Mouse (Mus musculus) limb, embryonic 13.5 days (tissue): ENCODE data around the gene Nup210. TPM values are rescaled to one million over a fixed set of nuclear protein-coding genes. Genes with fewer than 3 reads are reported as not detected.
A peak's percentile ranks its signal among the peaks of the same experiment; 100 is the strongest.

ENCODE experiments used
- ATAC-seq: fragments of 200-750 bp; cut with Nextera tagmentation; 2 replicates; pipeline ENCODE4 v1.8.0; 2017; ENCODE audit warnings: low read depth, moderate number of reproducible peaks, moderate TSS enrichment; ENCODE audit not compliant: low FRiP score
- H3K27ac ChIP-seq: fragments of 300-500 bp; sonication (generic); 2 replicates; pipeline ENCODE4 v1.5.1; 2015; ENCODE audit warnings: inconsistent platforms, mild to moderate bottlenecking, moderate library complexity
- H3K27me3 ChIP-seq: fragments of 300-500 bp; sonication (generic); 2 replicates; pipeline ENCODE4 v1.6.1; 2015; ENCODE audit warnings: mild to moderate bottlenecking, inconsistent platforms
- H3K36me3 ChIP-seq: fragments of 300-500 bp; sonication (generic); 2 replicates; pipeline ENCODE4 v1.6.1; 2015; ENCODE audit warnings: inconsistent platforms, mild to moderate bottlenecking, moderate library complexity
- H3K4me1 ChIP-seq: fragments of 300-500 bp; sonication (generic); 2 replicates; pipeline ENCODE4 v1.6.1; 2015; ENCODE audit warnings: inconsistent platforms
- H3K4me2 ChIP-seq: fragments of 300-500 bp; sonication (generic); replicated peaks from 2 replicates; pipeline ENCODE4 v1.6.1; 2015; ENCODE audit warnings: inconsistent platforms, mild to moderate bottlenecking, moderate library complexity
- H3K4me3 ChIP-seq: fragments of 300-500 bp; sonication (generic); 2 replicates; pipeline ENCODE4 v1.5.1; 2015; ENCODE audit warnings: moderate library complexity, mild to moderate bottlenecking, inconsistent platforms
- H3K9ac ChIP-seq: fragments of 300-500 bp; sonication (generic); 2 replicates; pipeline ENCODE4 v1.6.1; 2015; ENCODE audit warnings: mild to moderate bottlenecking, inconsistent platforms
- H3K9me3 ChIP-seq: fragments of 300-500 bp; sonication (generic); 2 replicates; pipeline ENCODE4 v1.6.1; 2016; ENCODE audit warnings: inconsistent platforms
- WGBS: fragments of 180-500 bp; shearing (Covaris S2); methylation state at CpG from one replicate; pipeline ENCODE4 v1.1.7; 2015; 5-methylcytosine and 5-hydroxymethylcytosine counted together
- polyA plus RNA-seq: library from polyadenylated mRNA; unstranded; fragments of >200 nt; fragmentation: Nextera tagmentation; extraction: Ambion mirVana; gene quantifications from 2 replicates; pipeline ENCODE4 v1.2.1, GENCODE M21; 2015

Nup210 gene
- polyA plus RNA-seq, 1 experiment from 2014 or later: 7.8 TPM

GRCm38 (mm10) chr6:91156062-91156461, 39.4 kb upstream of the Nup210 start:
- 28% methylated on average over 4 of the region's 4 CpGs for WGBS
- Histone ChIP-seq H3K27me3 (no peaks in the 10 kb centered on the region), H3K4me2 (peak overlapping the region; percentile 77), H3K27ac (peak overlapping the region; percentile 90; the same call in 1 of the 2 replicates), H3K4me1 (peaks cover 64% of the 10 kb centered on the region), H3K4me3 (peak overlapping the region; percentile 67), H3K9ac (no peak overlapping the region; the same call in 1 of the 2 replicates), H3K36me3 (no peaks in the 10 kb centered on the region; the same call in 1 of the 2 replicates), H3K9me3 (no peaks in the 10 kb centered on the region)
- no peak for ATAC-seq

GRCm38 (mm10) chr6:91155286-91155685, 38.7 kb upstream of the Nup210 start:
- H3K4me3 ChIP-seq: no peak overlapping the region
- H3K4me1 ChIP-seq: peaks cover 56% of the 10 kb centered on the region
- no peaks in the 10 kb centered on the region for H3K9me3 ChIP-seq
- no peak for ATAC-seq
- H3K9ac ChIP-seq: no peak overlapping the region
- H3K27me3 ChIP-seq: no peaks in the 10 kb centered on the region
- H3K27ac ChIP-seq: no peak overlapping the region
- no peak overlapping the region for H3K4me2 ChIP-seq
- WGBS: 71% methylated on average over 3 of the region's 3 CpGs
- H3K36me3 ChIP-seq: no peaks in the 10 kb centered on the region; the same call in 1 of the 2 replicates

GRCm38 (mm10) chr6:91154685-91155084, 38.1 kb upstream of the Nup210 start:
- no peak overlapping the region for H3K9ac ChIP-seq
- H3K27ac ChIP-seq: no peak overlapping the region
- H3K4me2 ChIP-seq: no peak overlapping the region
- H3K9me3 ChIP-seq: no peaks in the 10 kb centered on the region
- WGBS: 51% methylated on average over 4 of the region's 4 CpGs
- peaks cover 51% of the 10 kb centered on the region for H3K4me1 ChIP-seq
- no peaks in the 10 kb centered on the region; the same call in 1 of the 2 replicates for H3K36me3 ChIP-seq
- H3K4me3 ChIP-seq: no peak overlapping the region
- no peak for ATAC-seq
- no peaks in the 10 kb centered on the region for H3K27me3 ChIP-seq

- Histone ChIP-seq H3K4me2 (peak overlapping the region; percentile 56), H3K27me3 (no peaks in the 10 kb centered on the region), H3K36me3 (no peaks in the 10 kb centered on the region), H3K4me1 (peaks cover 40% of the 10 kb centered on the region), H3K9me3 (no peaks in the 10 kb centered on the region), H3K9ac (no peak overlapping the region), H3K4me3 (peak overlapping the region; percentile 34), H3K27ac (peak overlapping the region; percentile 29)
- peak; percentile 62 for ATAC-seq
- WGBS: 2% methylated on average over 10 of the region's 10 CpGs
Measured at GRCm38 (mm10) chr6:91153549-91154064, 37.0 kb upstream of the Nup210 start.

GRCm38 (mm10) chr6:91152892-91153548, 36.4 kb upstream of the Nup210 start:
- peak overlapping the region; percentile 56 for H3K4me2 ChIP-seq

GRCm38 (mm10) chr6:91147152-91147770, 30.6 kb upstream of the Nup210 start:
- no peak overlapping the region for H3K4me3 ChIP-seq
- no peaks in the 10 kb centered on the region for H3K27me3 ChIP-seq
- 79% methylated on average over 2 of the region's 2 CpGs for WGBS
- ATAC-seq: no peak
- H3K9me3 ChIP-seq: no peaks in the 10 kb centered on the region
- H3K27ac ChIP-seq: no peak overlapping the region
- H3K4me2 ChIP-seq: no peak overlapping the region
- H3K4me1 ChIP-seq: peaks cover 16% of the 10 kb centered on the region; the same call in 1 of the 2 replicates
- no peak overlapping the region for H3K9ac ChIP-seq
- no peaks in the 10 kb centered on the region for H3K36me3 ChIP-seq

More at GRCm38 (mm10) chr6:91152892-91153548, 36.4 kb upstream of the Nup210 start:
- no peaks in the 10 kb centered on the region for H3K27me3 ChIP-seq
- ATAC-seq: no peak
- H3K4me3 ChIP-seq: no peak overlapping the region; the same call in 1 of the 2 replicates
- no peak overlapping the region for H3K9ac ChIP-seq
- WGBS: 35% methylated on average over 7 of the region's 7 CpGs
- H3K27ac ChIP-seq: peak overlapping the region; percentile 29
- no peaks in the 10 kb centered on the region for H3K9me3 ChIP-seq
- no peaks in the 10 kb centered on the region for H3K36me3 ChIP-seq
- H3K4me1 ChIP-seq: peaks cover 35% of the 10 kb centered on the region

- Histone ChIP-seq H3K27me3 (no peaks in the 10 kb centered on the region), H3K27ac (no peak overlapping the region), H3K4me2 (no peak overlapping the region), H3K4me3 (no peak overlapping the region), H3K36me3 (no peaks in the 10 kb centered on the region), H3K9me3 (no peaks in the 10 kb centered on the region), H3K4me1 (peaks cover 16% of the 10 kb centered on the region; the same call in 1 of the 2 replicates), H3K9ac (no peak overlapping the region)
- WGBS: 18% methylated on average over 5 of the region's 5 CpGs
- no peak for ATAC-seq
Measured at GRCm38 (mm10) chr6:91146443-91147151, 30.0 kb upstream of the Nup210 start.

- Histone ChIP-seq H3K4me1 (peaks cover 16% of the 10 kb centered on the region; the same call in 1 of the 2 replicates), H3K27me3 (no peaks in the 10 kb centered on the region)
- 72% methylated on average over 5 of the region's 5 CpGs for WGBS
Measured at GRCm38 (mm10) chr6:91145572-91145971, 28.9 kb upstream of the Nup210 start.

DNA sequence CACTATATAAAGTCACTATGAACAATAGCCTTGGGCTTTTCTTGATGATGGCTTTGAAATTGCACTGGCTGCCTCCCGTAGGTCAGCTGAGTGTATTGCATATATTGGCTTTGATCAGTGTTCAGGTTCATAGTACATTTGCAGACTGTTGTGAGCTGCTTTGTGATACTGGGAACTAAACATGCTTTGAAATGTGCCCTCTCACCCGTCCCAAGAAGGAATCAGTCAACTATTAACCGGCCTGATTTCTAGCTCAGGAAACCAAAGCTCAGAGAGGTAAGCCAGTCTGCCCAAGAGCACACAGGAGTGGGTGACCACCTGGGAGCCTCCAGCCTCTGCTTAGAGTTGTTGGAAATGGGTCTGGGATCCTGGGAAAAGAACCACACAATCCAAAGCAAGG, 28.4 kb upstream of the Nup210 start:
- H3K4me1 ChIP-seq: peaks cover 16% of the 10 kb centered on the region; the same call in 1 of the 2 replicates
- no peak overlapping the region for H3K9ac ChIP-seq
- WGBS: 69% methylated on average over 3 of the region's 3 CpGs
- no peak overlapping the region for H3K4me3 ChIP-seq
- no peaks in the 10 kb centered on the region for H3K36me3 ChIP-seq
- H3K4me2 ChIP-seq: no peak overlapping the region
- H3K27ac ChIP-seq: no peak overlapping the region
- H3K27me3 ChIP-seq: no peaks in the 10 kb centered on the region
- no peaks in the 10 kb centered on the region for H3K9me3 ChIP-seq
- ATAC-seq: no peak

More at GRCm38 (mm10) chr6:91145572-91145971, 28.9 kb upstream of the Nup210 start:
- Histone ChIP-seq H3K9ac (no peak overlapping the region), H3K4me3 (no peak overlapping the region), H3K27ac (no peak overlapping the region), H3K9me3 (no peaks in the 10 kb centered on the region), H3K4me2 (no peak overlapping the region), H3K36me3 (no peaks in the 10 kb centered on the region)
- no peak for ATAC-seq

- ATAC-seq: 0 out of 2 replicates have a peak, but pooled peaks have one; percentile 31
- WGBS: 28% methylated on average over 4 of the region's 4 CpGs
- Histone ChIP-seq H3K9ac (no peak overlapping the region), H3K36me3 (no peaks in the 10 kb centered on the region), H3K27ac (no peak overlapping the region), H3K4me3 (no peak overlapping the region), H3K9me3 (no peaks in the 10 kb centered on the region), H3K27me3 (no peaks in the 10 kb centered on the region), H3K4me2 (no peak overlapping the region), H3K4me1 (no peaks in the 10 kb centered on the region)
Measured at GRCm38 (mm10) chr6:91139846-91140245, 23.2 kb upstream of the Nup210 start.

- no peaks in the 10 kb centered on the region for H3K36me3 ChIP-seq
- peak; percentile 51 for ATAC-seq
- no peaks in the 10 kb centered on the region for H3K9me3 ChIP-seq
- 77% methylated on average over 10 of the region's 10 CpGs for WGBS
- no peak overlapping the region for H3K9ac ChIP-seq
- peaks cover 4% of the 10 kb centered on the region for H3K27me3 ChIP-seq
- H3K4me1 ChIP-seq: no peaks in the 10 kb centered on the region
- H3K4me2 ChIP-seq: no peak overlapping the region
- H3K27ac ChIP-seq: no peak overlapping the region
- H3K4me3 ChIP-seq: no peak overlapping the region
Measured at GRCm38 (mm10) chr6:91137343-91137956, 20.8 kb upstream of the Nup210 start.
